Mouse (Mus musculus): ENCODE data around the gene Insig1.
A peak's percentile ranks its signal among the peaks of the same experiment; 100 is the strongest.

Gene Insig1

DNA sequence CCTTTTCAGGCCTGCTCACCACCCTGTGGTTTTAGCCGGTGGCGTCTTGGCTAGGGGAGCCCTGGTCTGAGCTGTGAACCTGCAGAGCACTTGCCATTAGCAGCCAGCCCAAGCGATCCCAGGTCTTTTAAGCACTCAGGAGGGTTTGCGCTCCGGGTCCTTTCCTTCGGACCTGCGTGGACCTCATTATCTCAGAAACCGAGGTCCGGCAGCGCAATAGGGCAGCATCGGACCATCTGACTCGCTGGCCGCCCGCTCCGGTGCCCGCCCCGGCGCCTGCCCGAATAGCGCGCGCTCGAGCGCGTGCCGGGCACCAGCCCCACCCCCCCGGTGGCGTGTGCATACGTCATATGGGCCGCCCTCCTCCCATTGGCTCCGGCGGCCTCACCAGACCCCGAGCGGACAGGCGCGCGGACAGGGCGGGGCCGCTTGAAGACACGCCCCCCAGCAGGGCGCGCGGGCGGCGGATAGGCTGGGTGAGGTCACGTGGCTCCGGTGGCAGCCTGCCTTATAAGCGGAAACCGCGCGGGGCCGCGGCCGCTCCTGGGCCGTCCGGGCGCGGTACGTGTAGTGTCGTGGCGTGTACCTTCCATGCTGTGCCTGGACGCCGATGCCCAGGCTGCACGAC lies at the start of gene Insig1:
Insig1 (plus strand) TSS at position 536 of the 628 bp plus-strand sequence.
- DNase-seq (ENCODE audit: extremely low read depth, low read depth, low spot score): no peak

DNA sequence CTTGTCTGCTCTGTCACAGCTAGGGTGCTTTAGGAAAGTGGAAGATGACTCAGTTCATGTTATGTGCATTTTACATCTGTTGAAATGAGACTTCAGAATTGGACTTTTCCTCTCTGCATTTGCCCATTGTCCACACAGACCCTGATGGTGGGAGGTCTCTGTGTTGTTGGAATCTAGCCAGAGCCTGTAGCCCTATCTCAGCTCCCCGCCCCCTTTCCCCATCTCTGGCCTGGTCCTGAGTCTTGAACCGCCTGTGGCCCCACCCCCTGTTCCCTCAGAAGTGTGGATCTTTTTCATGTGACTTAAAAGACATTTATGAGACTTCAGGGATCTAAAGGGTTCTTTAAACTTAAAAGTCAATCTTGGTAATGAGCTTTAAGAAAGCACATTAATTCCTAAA lies 47.7 kb upstream of the Insig1 start:
- no peak for DNase-seq (ENCODE audit: extremely low read depth, low read depth, low spot score)

DNA sequence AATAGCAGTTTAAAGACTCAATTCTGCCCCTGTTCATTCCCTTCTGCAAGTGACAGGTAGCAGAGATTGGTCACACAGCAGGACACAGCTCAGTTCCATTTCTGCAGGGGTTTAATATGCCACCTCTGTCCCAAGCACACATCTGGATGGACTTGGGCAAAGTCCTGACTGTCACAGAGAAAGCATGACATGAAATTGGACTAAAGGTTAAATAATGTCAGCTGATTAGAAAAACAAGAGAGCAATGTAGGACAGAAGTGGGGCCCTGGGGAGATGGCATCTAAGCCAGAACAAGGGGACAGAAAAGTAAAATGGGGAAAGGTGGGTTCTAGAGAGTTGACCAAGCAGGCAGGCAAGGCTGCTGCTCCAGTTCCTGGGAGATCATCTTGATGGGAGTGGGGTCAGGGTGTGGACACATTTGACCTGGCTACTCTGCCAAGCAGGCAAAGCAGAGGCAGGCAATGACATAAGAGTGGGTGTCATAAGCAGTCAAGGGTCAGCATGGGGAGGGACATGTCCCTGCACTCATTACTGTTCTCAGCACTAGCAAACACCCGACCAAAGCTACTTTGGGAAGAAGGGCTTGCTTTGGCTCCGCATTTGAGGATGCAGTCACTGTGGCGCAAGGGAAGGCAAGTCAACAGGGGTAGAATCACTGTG lies 39.5 kb upstream of the Insig1 start:
- DNase-seq (ENCODE audit: extremely low read depth, low read depth, low spot score): no peak

DNA sequence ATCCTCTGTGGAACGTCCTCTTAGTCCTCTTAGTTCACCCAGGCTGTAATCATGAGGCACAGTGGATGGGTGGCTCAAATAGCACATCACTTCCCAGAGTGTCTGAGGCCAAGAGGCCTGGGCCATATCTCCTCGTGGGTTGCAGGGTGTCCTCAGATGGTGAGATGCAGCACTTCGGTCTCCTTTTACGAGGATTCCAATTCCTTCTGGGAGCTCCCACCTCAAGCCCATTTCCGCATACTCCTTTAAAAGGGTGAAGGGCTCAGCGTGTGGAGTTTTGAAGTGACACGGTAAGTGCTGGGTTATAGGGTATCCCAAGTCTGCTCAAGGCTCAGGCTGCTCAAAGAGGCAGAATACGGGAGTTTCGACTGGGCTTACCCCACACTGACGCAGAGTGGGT lies 38.3 kb upstream of the Insig1 start:
- no peak for DNase-seq (ENCODE audit: extremely low read depth, low read depth, low spot score)

GRCm38 (mm10) chr5:28033281-28033680 lies 37.9 kb upstream of the Insig1 start:
- DNase-seq (ENCODE audit: extremely low read depth, low read depth, low spot score): no peak

GRCm38 (mm10) chr5:28033826-28034225 lies 37.3 kb upstream of the Insig1 start:
- DNase-seq (ENCODE audit: extremely low read depth, low read depth, low spot score): no peak

GRCm38 (mm10) chr5:28036011-28036410 lies 35.2 kb upstream of the Insig1 start:
- DNase-seq (ENCODE audit: extremely low read depth, low read depth, low spot score): no peak

DNA sequence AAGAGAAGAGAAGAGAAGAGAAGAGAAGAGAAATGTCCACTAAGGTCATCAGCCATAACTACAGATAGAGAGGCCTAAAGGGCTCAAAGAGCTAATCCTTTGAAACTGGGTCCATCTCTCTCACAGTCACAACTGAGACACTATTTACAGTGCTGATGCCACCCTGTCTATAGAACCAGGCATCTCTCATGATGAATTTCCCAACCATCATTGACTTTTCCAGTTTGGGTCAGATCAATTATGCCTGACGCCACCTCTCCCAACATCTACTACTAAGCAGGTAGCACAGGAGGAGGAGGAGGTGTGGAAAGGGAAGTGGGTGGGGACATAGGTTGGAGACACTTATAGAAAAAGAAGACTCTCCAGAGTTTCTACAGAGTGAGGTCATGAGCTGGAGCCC lies 34.6 kb upstream of the Insig1 start:
- DNase-seq (ENCODE audit: extremely low read depth, low read depth, low spot score): no peak

DNA sequence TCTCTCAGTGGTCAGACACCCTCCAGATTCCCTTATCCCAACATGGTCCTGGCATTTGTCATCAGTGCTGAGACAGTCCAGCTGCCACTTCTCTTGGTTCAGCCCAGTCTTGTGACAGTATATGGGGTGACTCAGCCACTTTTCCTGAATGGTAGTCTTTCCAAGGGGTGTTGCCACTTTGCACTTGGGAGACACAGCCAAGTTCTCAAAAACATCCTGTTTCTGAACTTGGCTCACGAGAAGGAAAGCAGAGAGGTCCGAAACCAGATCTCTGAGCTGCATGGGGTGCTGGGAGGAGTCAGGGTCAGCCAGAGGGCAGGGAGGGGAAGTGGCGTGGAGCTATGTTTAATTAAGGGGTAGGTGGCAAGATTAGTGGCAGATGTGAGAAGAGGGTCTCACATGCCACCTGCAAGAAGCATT lies 34.0 kb upstream of the Insig1 start:
- DNase-seq (ENCODE audit: extremely low read depth, low read depth, low spot score): no peak

DNA sequence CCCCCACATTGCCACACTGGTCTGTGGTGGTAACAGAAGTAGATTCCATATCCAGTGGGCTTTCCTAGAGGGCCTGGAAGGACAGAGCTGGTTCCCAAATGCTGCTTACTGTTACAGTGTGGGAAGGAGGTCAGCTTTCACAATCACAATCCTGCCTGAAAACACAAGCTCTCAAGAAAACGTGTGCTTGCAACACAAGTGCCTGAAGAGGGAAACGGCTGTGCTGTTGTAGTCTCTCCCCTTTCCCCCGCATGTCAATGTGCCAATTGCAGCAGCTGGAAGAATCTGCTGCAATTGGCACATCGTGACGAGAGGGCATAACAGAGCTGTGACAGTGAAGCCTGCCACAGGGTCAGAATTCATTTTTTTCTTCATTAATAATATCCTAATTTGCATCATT lies 33.5 kb upstream of the Insig1 start:
- peak; percentile 92 for DNase-seq (ENCODE audit: extremely low read depth, low read depth, low spot score)

DNA sequence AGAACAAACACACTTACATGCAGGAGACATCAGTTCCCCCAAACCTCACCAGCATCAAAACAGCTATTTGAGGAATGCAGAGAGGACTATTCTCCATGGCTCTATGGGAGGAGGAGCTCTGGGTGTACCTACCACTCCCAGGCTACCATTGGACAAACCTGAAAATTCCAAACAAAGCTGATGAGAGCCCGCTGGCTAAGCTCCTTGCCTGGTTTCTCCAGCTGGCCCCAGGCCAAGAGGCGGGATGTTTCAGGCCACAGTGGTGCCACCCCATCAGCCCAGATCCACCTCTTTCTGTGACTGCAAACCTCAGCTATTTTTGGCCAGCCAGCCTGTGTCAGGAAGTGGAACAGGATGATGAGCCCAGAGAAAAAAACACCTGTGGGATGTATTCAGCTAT lies 33.0 kb upstream of the Insig1 start:
- peak; percentile 46 for DNase-seq (ENCODE audit: extremely low read depth, low read depth, low spot score)

DNA sequence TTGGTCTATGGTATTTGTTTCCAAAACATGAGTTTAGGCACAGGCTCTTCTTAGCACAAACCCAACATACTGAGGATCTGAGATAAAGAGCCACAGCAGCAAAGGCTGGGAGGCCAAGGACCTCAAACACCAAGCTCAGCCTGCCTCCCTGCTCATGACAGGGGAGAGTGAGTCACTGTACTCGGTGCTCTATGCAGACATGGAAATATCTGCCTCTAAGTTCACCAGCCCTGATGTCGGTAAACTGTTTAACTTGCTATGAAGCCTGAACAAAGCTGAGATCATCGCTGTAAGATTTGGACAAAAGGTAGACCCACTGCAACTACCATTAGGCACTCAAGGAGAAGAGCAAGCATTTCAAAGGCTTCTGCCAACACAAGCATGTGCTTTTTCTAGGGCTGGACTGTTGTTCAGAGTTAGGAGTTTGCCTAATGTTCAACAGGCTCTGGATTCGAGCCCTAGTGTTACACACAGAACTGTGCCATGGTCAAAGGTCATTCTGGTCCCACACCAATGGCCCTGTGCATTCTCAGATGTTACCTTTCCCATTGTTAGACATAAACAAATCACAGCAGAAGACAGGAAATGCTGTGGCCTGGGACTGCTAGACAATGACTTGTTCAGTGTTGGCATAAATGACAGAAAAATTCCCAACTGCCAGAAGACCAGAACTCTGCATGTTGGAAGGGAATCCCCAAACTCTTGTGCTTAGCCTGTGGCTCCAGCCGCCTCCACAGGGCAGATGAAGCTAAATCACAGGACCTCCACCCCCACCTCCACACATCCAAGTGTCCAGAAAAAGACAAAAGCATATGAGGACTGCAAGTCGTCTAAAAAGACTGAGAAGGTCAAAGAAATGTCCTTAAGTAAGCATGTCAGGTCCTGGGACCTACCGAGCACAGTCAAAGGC lies 31.2 kb upstream of the Insig1 start:
- no peak for DNase-seq (ENCODE audit: extremely low read depth, low read depth, low spot score)

GRCm38 (mm10) chr5:28040726-28041125 lies 30.4 kb upstream of the Insig1 start:
- DNase-seq (ENCODE audit: extremely low read depth, low read depth, low spot score): no peak

- no peak for DNase-seq (ENCODE audit: extremely low read depth, low read depth, low spot score)
Observed at GRCm38 (mm10) chr5:28042021-28042420, 29.1 kb upstream of the Insig1 start.

DNA sequence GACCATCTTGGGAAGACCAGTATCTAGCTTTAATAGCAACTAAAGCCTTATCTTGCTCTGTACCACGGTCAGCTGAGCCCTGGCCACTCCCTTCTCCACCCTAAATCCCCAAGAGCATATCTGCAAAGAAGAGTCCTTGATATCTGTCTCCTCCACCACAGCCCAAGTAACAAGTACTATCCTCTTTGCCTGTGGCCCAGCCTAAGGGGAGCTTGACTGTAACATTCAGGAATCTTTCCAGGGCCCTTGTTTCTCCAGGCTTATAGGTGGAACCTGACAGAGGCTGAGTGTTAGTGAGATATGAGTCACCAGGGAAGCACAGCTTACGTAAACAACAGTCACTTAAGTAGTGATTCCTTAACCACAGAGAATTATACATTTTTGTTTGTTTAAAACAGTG lies 28.4 kb upstream of the Insig1 start:
- DNase-seq (ENCODE audit: extremely low read depth, low read depth, low spot score): no peak

DNA sequence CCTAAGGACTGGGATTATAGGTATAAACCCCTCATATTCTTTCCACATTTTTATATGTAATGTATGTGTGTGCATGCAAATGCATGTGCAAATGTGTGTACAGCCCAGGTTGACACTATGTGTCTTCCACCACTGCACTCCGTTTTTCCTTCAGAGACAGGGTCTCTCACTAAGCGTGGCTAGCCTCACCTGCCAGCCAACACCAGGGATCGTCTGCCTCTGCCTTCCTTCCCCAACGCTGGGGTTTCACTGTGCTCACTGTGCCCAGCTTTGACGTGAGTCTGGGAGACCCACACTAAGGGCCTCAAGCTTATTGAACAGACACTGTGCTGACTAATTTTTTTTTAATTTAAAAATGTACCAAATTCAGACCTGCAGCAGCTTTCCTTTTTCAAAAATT lies 27.8 kb upstream of the Insig1 start:
- no peak for DNase-seq (ENCODE audit: extremely low read depth, low read depth, low spot score)

DNA sequence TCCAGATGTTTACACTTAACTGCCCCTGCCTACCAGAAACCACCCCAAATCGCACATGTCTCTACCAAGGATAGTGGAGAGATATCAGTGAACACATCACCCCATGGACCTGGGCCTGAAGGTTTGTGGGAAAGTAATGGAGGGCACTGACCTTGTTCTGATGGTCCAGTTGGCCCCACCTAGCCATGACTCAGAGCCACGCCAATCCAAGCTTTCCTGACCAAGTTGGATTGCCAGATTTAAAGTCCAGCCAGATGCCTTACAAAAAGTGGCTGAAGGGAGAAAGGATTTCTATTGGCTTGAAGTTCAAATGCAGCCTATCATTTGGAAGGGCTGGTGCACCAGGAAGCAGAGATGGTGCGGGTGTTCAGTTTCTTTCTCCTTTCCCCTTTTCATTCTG lies 24.2 kb upstream of the Insig1 start:
- DNase-seq (ENCODE audit: extremely low read depth, low read depth, low spot score): no peak

- DNase-seq (ENCODE audit: extremely low read depth, low read depth, low spot score): no peak
Observed at GRCm38 (mm10) chr5:28047961-28048360, 23.2 kb upstream of the Insig1 start.

DNA sequence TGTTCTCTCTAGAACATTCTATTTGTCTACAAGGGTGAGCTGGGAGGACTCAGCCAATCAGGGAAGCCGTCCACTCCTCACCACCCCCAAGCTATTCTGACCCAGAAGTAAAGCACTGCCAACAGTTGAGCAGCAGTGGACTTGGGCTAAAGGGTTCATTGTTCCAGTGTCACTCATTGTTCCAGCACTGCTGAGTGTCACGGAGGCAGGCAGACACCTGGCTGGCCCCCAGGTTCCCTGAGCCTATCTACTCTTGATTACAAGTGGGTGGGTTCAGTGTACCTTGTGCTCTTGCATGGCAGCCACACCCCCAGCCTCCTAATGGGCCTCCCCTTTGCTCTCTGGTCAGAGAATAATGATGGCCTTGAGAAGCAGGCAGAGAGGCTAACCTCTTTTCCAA lies 15.7 kb upstream of the Insig1 start:
- no peak for DNase-seq (ENCODE audit: extremely low read depth, low read depth, low spot score)

GRCm38 (mm10) chr5:28056877-28057276 lies 14.3 kb upstream of the Insig1 start:
- DNase-seq (ENCODE audit: extremely low read depth, low read depth, low spot score): no peak

DNA sequence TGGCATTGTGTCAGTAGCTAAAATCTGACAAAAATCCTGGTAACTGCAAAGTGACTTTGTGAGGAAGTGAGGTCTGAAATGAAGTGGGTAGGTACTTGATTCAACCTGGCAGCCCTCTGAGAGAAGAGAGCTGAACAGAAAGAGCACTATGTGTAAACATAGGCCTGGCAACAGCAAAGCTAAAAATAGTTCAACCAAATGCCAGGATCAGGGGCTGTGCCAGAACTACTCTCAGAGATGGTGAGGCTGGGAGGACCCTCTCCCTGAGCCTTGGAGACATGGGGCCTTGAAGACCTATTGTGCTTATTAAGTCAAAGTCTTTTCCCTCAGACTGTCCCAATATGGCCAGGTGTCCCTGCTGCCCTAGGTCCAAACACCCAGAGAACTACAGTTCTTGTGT lies 10.7 kb upstream of the Insig1 start:
- DNase-seq (ENCODE audit: extremely low read depth, low read depth, low spot score): no peak

DNA sequence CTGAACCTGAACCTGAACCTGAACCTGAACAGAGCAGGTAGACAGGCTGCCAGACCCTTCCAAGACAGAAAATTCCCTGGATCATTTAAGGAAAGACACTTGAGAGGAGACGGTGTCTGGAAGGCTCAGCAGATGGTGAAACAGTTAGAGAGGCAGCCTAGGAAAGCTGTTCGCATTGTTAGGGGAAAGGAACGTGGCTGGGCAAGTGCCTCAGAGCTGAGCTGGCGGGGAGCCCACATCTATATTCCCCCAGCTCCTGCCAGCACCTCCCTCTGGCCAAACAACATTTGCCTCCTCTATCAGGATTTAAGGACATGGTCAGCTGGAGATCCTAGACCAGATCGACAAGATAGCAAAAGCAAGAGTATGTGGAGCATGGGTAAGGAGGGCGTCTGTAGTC lies 10.2 kb upstream of the Insig1 start:
- DNase-seq (ENCODE audit: extremely low read depth, low read depth, low spot score): no peak
